Mouse (Mus musculus) thymus, postnatal 36 days (tissue): ENCODE data around the gene Nudc.

Source experiments
- DNase-seq, 2 experiments: peaks; one replicate each; pipeline ENCODE4 v3.0.0; 2022; ENCODE audit warnings: mixed read lengths in 2 of 2

Gene Nudc

GRCm38 (mm10) chr4:133488619-133489392 lies 57.0 kb downstream of the Nudc start:
- DNase-seq, result no peak

DNA sequence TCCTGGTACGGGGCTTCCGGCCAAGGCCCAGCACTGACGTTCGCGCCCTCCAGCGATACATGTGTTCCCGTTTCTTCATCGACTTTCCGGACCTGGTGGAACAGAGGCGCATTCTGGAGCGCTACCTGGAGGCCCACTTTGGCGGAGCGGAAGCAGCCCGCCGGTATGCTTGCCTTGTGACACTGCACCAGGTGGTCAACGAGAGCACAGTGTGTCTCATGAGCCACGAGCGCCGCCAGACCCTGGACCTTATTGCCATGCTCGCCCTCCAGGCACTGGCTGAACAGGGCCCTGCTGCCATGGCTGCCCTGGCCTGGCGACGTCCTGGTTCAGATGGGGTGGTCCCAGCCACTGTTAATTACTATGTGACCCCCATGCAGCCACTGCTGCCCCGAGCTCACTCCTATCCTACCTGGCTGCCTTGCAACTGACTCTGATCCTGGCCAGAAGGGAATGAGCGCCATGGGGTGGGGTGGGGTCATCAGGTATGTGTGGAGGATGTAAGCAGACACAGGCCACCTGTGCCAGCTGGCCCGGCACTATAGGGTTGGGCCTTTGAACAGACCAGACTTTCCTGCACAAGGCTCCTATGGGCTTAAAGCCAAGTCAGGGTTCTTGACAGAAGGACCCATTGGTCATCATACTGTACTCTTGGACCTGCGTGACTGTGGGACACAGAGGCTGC lies 59.0 kb downstream of the Nudc start:
- DNase-seq, result no peak

GRCm38 (mm10) chr4:133485691-133486425 lies 59.9 kb downstream of the Nudc start:
- no peak for DNase-seq

DNA sequence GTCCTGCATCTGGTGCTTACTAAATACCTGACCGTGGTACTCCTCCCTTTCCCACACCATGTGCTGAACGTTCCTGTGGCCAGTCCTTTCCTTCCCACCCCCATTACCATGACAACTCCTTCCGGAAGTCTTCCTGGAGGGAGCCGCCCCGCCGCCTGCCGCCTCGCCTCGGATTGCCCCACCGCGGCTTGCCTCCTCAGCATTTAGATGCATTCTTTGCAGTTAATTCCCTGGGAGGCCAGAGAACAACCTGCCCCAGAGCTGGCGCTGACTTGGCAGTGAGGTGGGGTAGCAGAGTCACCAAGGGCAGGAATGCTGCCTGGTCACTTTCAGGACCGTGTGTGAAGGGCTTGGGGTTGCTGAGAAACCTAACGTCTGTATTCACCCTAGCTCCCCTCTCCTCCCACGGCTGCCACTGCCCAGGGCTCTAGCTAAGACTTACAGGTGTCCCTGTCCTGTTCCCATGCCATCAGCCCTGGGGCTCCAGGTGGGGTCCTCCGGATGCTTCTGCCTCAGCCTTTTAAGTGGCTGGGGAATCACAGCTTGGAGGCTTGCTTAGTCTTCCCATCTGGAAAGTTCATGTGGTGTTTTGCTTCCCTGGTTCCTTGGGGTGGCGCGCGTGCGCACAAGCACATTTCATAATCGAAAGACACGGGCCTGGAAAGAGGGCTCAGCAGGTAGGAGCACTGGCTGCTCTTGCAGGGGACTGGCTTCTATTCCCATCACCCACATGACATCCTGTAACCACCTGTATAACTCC lies 61.4 kb downstream of the Nudc start:
- no peak for DNase-seq
